Mouse (Mus musculus) adrenal gland, postnatal 25 days (tissue): ENCODE measurements around the gene Tmsb10. TPM values are rescaled to one million over a fixed set of nuclear protein-coding genes. Genes with fewer than 3 reads are reported as not detected.

Experiments
- DNase-seq: peaks from one replicate; pipeline ENCODE4 v3.0.0; 2021; ENCODE audit warnings: mixed read lengths
- total RNA-seq: library from RNA; stranded (reverse); gene quantifications from 2 replicates; pipeline ENCODE4 v1.2.3, GENCODE M21; 2021

Gene Tmsb10
- total RNA-seq, 1 experiment from 2014 or later, result 194 TPM

DNA sequence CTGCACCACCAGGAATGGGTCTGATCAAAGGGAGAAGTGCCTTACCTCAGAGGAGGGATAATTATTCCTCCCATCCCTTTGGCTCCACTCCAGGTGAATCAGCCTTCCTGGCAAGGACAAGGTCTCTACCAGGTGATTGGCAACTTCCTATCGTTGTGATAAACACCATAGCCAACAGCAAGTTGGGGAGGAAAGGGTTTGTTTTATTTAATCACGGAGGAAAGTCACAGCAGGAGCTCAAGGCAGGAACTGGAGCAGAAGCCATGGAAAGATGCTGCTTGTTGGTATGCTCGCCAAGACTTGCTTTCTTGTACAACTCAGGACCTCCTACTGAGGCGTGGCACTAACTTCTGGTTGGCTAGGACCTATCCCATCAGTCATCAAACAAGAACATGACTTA, 47.3 kb downstream of the Tmsb10 start:
- no peak for DNase-seq

Other genes starting within 250 kb of the Tmsb10 start
- 10.0 and 13.1 TPM in 2 replicates for gene Tcf7l1, start 169.5 kb downstream of the Tmsb10 start, total RNA-seq
- gene Kcmf1, start 58.8 kb downstream of the Tmsb10 start, total RNA-seq, result 81.8 and 83.5 TPM in 2 replicates